Mouse (Mus musculus) embryonic facial prominence, embryonic 12.5 days (tissue): ENCODE measurements around the gene Aox4. TPM values are rescaled to one million over a fixed set of nuclear protein-coding genes. Genes with fewer than 3 reads are reported as not detected.
A peak's percentile ranks its signal among the peaks of the same experiment; 100 is the strongest.

Experiments used
- ATAC-seq: fragments of 200-750 bp; cut with Nextera tagmentation; 2 replicates; pipeline ENCODE4 v1.8.0; 2017; ENCODE audit not compliant: insufficient number of reproducible peaks, insufficient read depth, low FRiP score, low TSS enrichment
- H3K27ac ChIP-seq: fragments of 300-500 bp; sonication (generic); 2 replicates; pipeline ENCODE4 v1.5.1; 2016; ENCODE audit warnings: mild to moderate bottlenecking
- H3K27me3 ChIP-seq: fragments of 300-500 bp; sonication (generic); 2 replicates; pipeline ENCODE4 v1.6.1; 2016; ENCODE audit warnings: mild to moderate bottlenecking, moderate library complexity
- H3K36me3 ChIP-seq: fragments of 300-500 bp; sonication (generic); 2 replicates; pipeline ENCODE4 v1.6.1; 2016; ENCODE audit warnings: mild to moderate bottlenecking
- H3K4me1 ChIP-seq: fragments of 300-500 bp; sonication (generic); 2 replicates; pipeline ENCODE4 v1.6.1; 2016
- H3K4me2 ChIP-seq: fragments of 300-500 bp; sonication (generic); replicated peaks from 2 replicates; pipeline ENCODE4 v1.6.1; 2016; ENCODE audit warnings: mild to moderate bottlenecking, moderate library complexity
- H3K4me3 ChIP-seq: fragments of 300-500 bp; sonication (generic); 2 replicates; pipeline ENCODE4 v1.5.1; 2016; ENCODE audit warnings: mild to moderate bottlenecking
- H3K9ac ChIP-seq: fragments of 300-500 bp; sonication (generic); 2 replicates; pipeline ENCODE4 v1.6.1; 2016; ENCODE audit warnings: mild to moderate bottlenecking, moderate library complexity
- H3K9me3 ChIP-seq: fragments of 300-500 bp; sonication (generic); 2 replicates; pipeline ENCODE4 v1.6.1; 2016; ENCODE audit warnings: mild to moderate bottlenecking, moderate library complexity
- WGBS: fragments of 180-500 bp; shearing (Covaris S2); methylation state at CpG from one replicate; pipeline ENCODE4 v1.1.7; 2016; 5-methylcytosine and 5-hydroxymethylcytosine counted together
- polyA plus RNA-seq: library from polyadenylated mRNA; unstranded; fragments of >200 nt; fragmentation: Nextera tagmentation; extraction: Ambion mirVana; gene quantifications from 2 replicates; pipeline ENCODE4 v1.2.1, GENCODE M21; 2016

The Aox4 gene
- polyA plus RNA-seq, 1 experiment from 2014 or later = 0.14 TPM

DNA sequence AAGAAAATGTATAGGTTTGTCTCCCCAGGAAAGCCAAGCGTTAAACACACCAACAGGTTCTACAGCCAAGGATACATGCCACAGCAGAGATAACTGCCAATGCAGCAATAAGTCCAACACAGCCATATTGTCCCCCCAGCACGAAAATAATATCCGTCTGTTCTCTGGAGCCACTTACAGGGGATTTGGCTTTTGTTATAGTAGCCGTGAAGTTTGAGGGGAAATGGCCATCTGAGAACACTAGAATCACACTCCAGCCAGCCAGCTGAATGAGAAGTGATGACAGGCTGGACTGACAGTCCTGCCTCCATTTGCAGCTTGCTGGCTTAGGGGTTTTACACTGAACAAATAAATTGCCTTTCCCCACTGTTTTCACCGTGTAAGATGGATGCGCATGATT lies 10.9 kb downstream of the Aox4 start:
- Histone ChIP-seq H3K27me3 (no peaks in the 10 kb centered on the region), H3K9ac (no peak overlapping the region), H3K4me1 (peaks cover 5% of the 10 kb centered on the region; the same call in 1 of the 2 replicates), H3K9me3 (no peaks in the 10 kb centered on the region), H3K36me3 (no peaks in the 10 kb centered on the region), H3K4me2 (no peak overlapping the region), H3K4me3 (no peak overlapping the region), H3K27ac (no peak overlapping the region)
- 53% methylated on average over 6 of the region's 6 CpGs for WGBS
- ATAC-seq = no peak

- Histone ChIP-seq H3K36me3 (no peaks in the 10 kb centered on the region), H3K4me1 (peaks cover 5% of the 10 kb centered on the region; the same call in 1 of the 2 replicates), H3K27ac (no peak overlapping the region), H3K27me3 (no peaks in the 10 kb centered on the region), H3K4me3 (no peak overlapping the region), H3K9ac (no peak overlapping the region), H3K4me2 (no peak overlapping the region), H3K9me3 (no peaks in the 10 kb centered on the region)
- ATAC-seq = peak; percentile 52; the same call in 1 of the 2 replicates
- 74% methylated on average over 5 of the region's 5 CpGs for WGBS
Measured at GRCm38 (mm10) chr1:58221879-58222278, 11.7 kb downstream of the Aox4 start.

GRCm38 (mm10) chr1:58228086-58228485 lies 17.9 kb downstream of the Aox4 start:
- no peaks in the 10 kb centered on the region for H3K9me3 ChIP-seq
- no peak for ATAC-seq
- no peaks in the 10 kb centered on the region for H3K4me1 ChIP-seq
- H3K4me2 ChIP-seq = no peak overlapping the region
- H3K9ac ChIP-seq = no peak overlapping the region
- H3K27ac ChIP-seq = no peak overlapping the region
- no peak overlapping the region for H3K4me3 ChIP-seq
- 73% methylated on average over 6 of the region's 6 CpGs for WGBS
- H3K36me3 ChIP-seq = no peaks in the 10 kb centered on the region
- H3K27me3 ChIP-seq = no peaks in the 10 kb centered on the region

GRCm38 (mm10) chr1:58228916-58229315 lies 18.7 kb downstream of the Aox4 start:
- Histone ChIP-seq H3K4me1 (no peaks in the 10 kb centered on the region), H3K27me3 (no peaks in the 10 kb centered on the region), H3K27ac (no peak overlapping the region), H3K4me2 (no peak overlapping the region), H3K9me3 (no peaks in the 10 kb centered on the region), H3K36me3 (no peaks in the 10 kb centered on the region), H3K4me3 (no peak overlapping the region), H3K9ac (no peak overlapping the region)
- no peak for ATAC-seq

- H3K27me3 ChIP-seq = no peaks in the 10 kb centered on the region
- H3K36me3 ChIP-seq = no peaks in the 10 kb centered on the region
- H3K4me3 ChIP-seq = no peak overlapping the region
- no peaks in the 10 kb centered on the region for H3K4me1 ChIP-seq
- no peak overlapping the region for H3K9ac ChIP-seq
- H3K4me2 ChIP-seq = no peak overlapping the region
- 85% methylated on average over 4 of the region's 4 CpGs for WGBS
- H3K9me3 ChIP-seq = no peaks in the 10 kb centered on the region
- no peak for ATAC-seq
- no peak overlapping the region for H3K27ac ChIP-seq
Measured at GRCm38 (mm10) chr1:58229774-58230173, 19.6 kb downstream of the Aox4 start.

GRCm38 (mm10) chr1:58230542-58230941 lies 20.3 kb downstream of the Aox4 start:
- H3K36me3 ChIP-seq = no peaks in the 10 kb centered on the region
- no peak overlapping the region for H3K27ac ChIP-seq
- H3K27me3 ChIP-seq = no peaks in the 10 kb centered on the region
- ATAC-seq = no peak
- WGBS = 66% methylated on average over 5 of the region's 5 CpGs
- H3K4me1 ChIP-seq = no peaks in the 10 kb centered on the region
- no peak overlapping the region for H3K4me3 ChIP-seq
- H3K9ac ChIP-seq = no peak overlapping the region
- H3K9me3 ChIP-seq = no peaks in the 10 kb centered on the region
- H3K4me2 ChIP-seq = no peak overlapping the region

- Histone ChIP-seq H3K4me3 (no peak overlapping the region), H3K9ac (no peak overlapping the region), H3K27me3 (no peaks in the 10 kb centered on the region), H3K4me2 (no peak overlapping the region), H3K36me3 (no peaks in the 10 kb centered on the region), H3K9me3 (no peaks in the 10 kb centered on the region), H3K27ac (no peak overlapping the region), H3K4me1 (peaks cover 6% of the 10 kb centered on the region; the same call in 1 of the 2 replicates)
- no peak for ATAC-seq
- 38% methylated on average over 5 of the region's 5 CpGs for WGBS
Measured at GRCm38 (mm10) chr1:58235405-58235804, 25.2 kb downstream of the Aox4 start.

DNA sequence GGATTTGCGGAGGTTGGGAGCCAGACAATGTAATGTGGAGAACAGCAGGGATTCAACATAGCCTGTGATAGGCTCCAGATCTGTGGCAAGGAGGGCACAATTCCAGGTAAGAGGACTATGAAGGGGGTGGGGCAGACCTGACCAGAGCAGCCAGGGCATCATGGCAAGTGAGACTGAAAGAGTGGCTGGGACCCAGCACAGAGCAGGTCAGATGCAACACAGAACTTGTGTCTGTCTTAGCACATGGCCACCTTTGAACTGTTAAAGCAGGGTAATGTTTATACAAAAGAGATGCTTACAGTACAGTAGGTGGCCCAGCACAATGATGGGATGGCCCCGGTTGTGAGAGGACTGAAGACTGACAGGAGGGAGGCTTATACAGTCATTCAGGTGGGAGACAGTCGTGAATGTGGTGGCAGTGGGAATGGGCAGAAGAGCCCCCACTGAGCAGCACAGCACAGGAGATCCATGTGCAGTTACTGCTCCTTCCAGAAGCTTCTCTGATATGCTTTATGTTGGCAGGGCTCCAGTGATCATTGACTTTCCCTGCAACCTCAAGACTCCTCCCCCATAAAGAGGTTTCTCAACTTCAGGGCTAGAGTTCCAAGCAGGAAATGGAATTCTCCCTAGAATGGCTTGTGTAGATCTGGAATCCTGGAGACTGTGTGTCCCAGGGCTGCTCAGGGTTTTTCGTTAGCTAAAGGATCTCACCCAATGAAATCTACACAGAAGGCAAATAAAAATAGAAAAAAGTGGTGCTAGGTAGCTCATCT lies 27.5 kb downstream of the Aox4 start:
- Histone ChIP-seq H3K9me3 (no peaks in the 10 kb centered on the region), H3K9ac (no peak overlapping the region), H3K27me3 (no peaks in the 10 kb centered on the region), H3K36me3 (no peaks in the 10 kb centered on the region), H3K4me2 (no peak overlapping the region), H3K27ac (no peak overlapping the region), H3K4me1 (peaks cover 6% of the 10 kb centered on the region; the same call in 1 of the 2 replicates), H3K4me3 (no peak overlapping the region)
- WGBS = 81% methylated on average over 4 of the region's 4 CpGs
- ATAC-seq = no peak

DNA sequence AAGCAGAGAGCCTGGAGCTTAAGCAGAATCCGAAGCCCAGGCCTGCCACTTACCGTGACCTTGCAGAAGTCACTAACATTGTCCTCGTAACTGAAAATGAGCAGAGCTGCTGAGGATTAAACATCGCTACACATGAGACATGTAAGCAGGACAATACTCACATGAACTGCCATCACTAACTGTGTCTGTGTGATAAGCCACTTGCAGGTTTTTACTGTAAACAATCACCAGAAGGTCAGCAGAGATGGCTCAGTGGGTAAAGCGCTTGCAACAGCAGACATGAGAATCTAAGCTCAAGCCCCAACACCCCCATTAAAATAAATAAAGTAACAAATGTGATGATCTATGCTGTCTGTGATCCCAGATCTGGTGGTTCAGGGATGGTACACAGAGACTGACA lies 28.2 kb downstream of the Aox4 start:
- H3K36me3 ChIP-seq = no peaks in the 10 kb centered on the region
- 74% methylated on average over 5 of the region's 5 CpGs for WGBS
- H3K4me1 ChIP-seq = peaks cover 6% of the 10 kb centered on the region; the same call in 1 of the 2 replicates
- no peak overlapping the region for H3K4me2 ChIP-seq
- H3K4me3 ChIP-seq = no peak overlapping the region
- no peak overlapping the region for H3K27ac ChIP-seq
- no peak overlapping the region for H3K9ac ChIP-seq
- no peaks in the 10 kb centered on the region for H3K27me3 ChIP-seq
- H3K9me3 ChIP-seq = no peaks in the 10 kb centered on the region
- no peak for ATAC-seq

- Histone ChIP-seq H3K4me1 (peaks cover 6% of the 10 kb centered on the region; the same call in 1 of the 2 replicates), H3K36me3 (no peaks in the 10 kb centered on the region), H3K9me3 (no peaks in the 10 kb centered on the region), H3K27ac (no peak overlapping the region), H3K4me2 (no peak overlapping the region), H3K4me3 (no peak overlapping the region), H3K9ac (no peak overlapping the region), H3K27me3 (no peaks in the 10 kb centered on the region)
- no peak for ATAC-seq
- 91% methylated on average over 9 of the region's 9 CpGs for WGBS
Measured at GRCm38 (mm10) chr1:58238961-58239360, 28.8 kb downstream of the Aox4 start.

DNA sequence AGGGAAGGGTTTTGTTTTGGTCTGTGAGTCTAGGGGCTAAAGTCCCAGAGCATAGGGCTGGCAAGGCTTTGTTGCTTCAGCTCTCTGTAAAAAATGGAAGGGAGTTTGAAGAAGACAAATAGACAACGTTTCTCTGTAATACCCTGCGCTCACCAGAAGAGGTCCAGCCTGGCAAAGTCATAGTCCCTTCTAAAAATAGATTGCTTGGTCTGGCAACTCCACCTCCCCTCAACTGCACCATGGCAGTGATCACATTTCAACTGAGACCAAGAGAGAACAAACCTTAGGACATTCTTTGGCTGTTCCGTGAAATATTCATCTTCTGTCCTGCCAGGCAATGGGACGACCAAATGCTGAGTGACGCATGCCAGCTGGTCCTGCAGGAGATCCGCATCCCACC lies 30.1 kb downstream of the Aox4 start:
- Histone ChIP-seq H3K9me3 (no peaks in the 10 kb centered on the region), H3K36me3 (no peaks in the 10 kb centered on the region), H3K4me2 (no peak overlapping the region), H3K9ac (no peak overlapping the region), H3K4me3 (no peak overlapping the region), H3K4me1 (peaks cover 6% of the 10 kb centered on the region; the same call in 1 of the 2 replicates), H3K27me3 (no peaks in the 10 kb centered on the region), H3K27ac (no peak overlapping the region)
- 64% methylated on average over 6 of the region's 6 CpGs for WGBS
- no peak for ATAC-seq

GRCm38 (mm10) chr1:58244487-58244886 lies 34.3 kb downstream of the Aox4 start:
- WGBS = 75% methylated on average over 3 of the region's 3 CpGs
- ATAC-seq = no peak

More at GRCm38 (mm10) chr1:58244487-58244886, 34.3 kb downstream of the Aox4 start:
- H3K4me3 ChIP-seq = no peak overlapping the region
- no peaks in the 10 kb centered on the region for H3K4me1 ChIP-seq
- H3K36me3 ChIP-seq = no peaks in the 10 kb centered on the region
- H3K9me3 ChIP-seq = no peaks in the 10 kb centered on the region
- no peaks in the 10 kb centered on the region for H3K27me3 ChIP-seq
- H3K4me2 ChIP-seq = no peak overlapping the region
- H3K9ac ChIP-seq = no peak overlapping the region
- H3K27ac ChIP-seq = no peak overlapping the region
